Mouse (Mus musculus) natural killer cell, adult 2 months (primary cell): ENCODE results near the gene Pik3ip1.
A peak's percentile ranks its signal among the peaks of the same experiment; 100 is the strongest.

ENCODE experiments used
- DNase-seq, 2 experiments: peaks; one replicate each; pipeline ENCODE4 v3.0.0; 2022; ENCODE audit warnings: low spot score in 2 of 2

The Pik3ip1 gene

DNA sequence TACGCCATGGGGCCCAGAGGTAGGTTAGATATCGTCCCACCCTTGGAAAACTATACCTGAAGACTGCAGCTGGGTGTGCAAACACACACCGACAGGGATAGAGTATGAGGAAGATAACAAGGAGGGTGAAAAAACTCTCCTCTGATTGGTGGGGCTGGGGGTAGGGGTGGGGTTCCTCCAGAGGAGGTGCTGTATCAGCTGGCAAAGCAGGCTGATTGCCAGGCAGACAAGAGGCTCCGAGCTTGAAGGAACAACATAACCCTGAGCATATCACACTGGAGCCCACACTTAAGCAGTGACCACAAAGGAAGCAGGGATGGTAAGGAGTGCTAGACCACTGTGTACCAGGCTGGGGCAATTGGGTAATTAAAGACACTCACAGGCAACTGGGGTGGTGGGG is 49.2 kb downstream of the Pik3ip1 start:
- no peak for DNase-seq

DNA sequence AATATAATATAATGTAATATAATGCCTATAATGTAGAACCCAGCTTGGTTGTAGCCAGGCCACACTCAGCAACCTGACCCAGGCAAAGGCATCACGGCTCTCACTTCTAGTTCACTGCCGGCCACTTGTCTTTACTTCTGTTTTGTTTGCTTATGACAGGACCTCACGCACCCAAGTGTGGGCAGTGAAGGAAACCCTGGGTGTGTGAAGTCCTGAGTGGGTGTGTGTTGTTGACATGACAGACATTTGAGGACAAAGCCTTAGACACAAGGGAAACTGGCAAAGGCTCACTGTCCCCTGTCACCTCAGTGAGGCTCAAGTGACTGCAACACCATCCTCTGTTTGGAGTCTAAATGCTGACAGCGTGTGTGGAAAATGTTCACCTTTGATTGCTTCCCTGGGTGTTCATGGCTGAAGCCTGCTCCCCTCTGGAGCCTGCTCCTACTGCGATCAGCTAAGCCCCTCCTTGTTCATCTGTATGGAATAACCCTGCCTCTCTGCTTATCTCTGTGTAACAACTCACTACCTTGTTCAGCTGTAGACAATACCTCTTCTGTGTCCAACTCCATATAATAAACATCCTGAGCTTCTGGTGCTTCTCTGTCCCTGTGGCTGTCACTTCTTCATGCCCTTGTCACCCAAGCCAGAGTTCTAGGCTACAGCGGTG is 51.1 kb downstream of the Pik3ip1 start:
- DNase-seq: no peak

DNA sequence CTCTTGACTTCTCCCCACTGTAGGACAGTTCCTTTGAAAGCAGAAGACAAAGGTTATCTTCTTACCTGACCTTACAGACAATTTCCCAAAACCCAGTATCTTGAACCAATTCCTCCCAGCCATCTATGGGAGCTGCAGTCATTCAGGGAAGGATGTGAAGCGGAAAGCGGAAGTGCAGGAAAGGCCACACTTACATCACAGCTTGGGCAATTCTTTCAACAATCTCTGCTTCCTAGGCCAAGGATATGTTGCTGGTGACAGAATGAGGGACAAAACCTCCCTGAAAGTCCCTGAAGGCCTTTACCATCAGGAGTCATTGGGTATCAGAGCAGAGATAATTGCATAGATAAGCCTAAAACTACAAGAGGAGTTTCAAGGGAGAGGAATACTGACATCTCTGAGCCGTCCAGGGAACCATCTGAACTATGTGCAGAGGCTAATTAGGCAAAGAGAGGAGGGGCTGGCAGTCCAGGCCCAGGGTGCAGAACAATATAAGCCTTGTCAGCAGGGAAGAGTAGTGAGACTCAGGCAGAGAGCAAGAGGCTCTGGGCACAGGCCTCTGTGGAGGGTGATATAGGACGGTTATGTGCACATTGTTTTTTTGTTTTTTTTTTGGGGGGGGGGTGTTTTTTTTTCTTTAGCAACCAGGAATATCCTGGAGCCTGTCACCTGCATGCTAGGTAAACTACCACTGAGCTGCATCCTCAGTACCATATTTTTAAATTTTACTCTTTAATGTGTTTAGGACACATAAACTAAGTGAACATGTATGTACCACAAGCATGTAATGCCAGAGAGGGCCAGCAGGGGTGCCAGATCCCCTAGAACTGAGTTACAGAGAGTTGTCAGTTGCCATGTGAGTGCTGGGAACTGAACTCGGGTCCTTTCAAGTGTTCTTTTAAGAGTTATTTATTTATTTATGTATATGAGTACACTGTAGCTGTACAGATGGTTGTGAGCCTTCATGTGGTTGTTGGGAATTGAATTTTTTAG is 52.7 kb downstream of the Pik3ip1 start:
- peak in 1 of 2 experiments; percentile 16 for DNase-seq

DNA sequence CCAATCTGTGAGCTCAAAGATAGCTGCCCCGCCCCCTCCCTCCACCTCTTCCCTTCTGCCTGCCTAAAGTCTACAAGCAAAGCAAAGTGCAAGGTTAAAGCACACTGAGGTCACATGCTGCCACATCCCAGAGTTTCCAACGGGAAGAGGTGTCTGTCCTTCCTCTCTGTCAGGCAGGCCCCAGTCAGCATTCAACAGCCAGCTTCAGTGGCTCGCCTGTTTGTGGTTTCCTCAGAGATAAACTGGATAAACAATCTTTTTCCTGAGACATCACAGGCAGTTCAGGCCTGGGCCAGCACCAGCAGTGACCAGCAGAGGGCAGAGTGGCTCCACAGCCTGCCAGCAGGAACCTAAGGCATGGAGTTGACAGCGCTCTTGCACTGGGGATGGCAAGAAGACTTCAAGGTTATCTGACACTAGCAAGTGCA is 56.8 kb downstream of the Pik3ip1 start:
- peak; percentile 68 to 80 for DNase-seq

DNA sequence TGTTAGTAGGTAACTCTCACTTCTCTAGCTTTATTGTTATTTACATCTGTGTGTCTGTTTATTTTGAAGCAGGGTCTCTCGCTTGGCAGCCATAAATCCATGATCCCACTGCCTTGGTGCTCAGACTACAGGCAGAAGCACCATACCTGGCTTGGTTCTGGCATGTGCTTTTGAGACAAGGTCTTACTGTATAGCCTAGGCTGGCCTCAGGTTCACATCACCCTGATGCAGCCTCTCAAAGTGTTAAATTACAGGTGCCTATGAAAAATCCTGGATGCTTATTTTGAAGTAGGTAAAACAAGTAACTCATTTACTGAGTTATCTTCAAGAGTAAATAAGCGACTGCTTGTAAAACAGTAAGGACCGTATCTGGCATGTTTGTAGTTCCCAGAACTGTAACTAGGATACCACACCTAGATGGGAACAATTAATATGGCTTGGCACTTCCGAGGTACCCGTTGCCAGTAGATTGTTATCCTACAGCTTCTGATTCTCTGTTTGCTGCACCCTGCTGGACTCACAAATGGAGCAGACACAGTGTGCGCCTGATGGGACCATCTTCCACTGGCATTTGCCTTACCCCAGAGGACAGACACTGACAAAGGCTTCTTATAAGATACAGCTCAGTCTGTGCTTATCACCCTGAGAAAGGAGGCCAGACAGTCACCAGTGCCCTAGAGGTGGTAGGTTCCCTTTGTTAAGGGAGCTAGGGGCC is 57.4 kb downstream of the Pik3ip1 start:
- DNase-seq: no peak

DNA sequence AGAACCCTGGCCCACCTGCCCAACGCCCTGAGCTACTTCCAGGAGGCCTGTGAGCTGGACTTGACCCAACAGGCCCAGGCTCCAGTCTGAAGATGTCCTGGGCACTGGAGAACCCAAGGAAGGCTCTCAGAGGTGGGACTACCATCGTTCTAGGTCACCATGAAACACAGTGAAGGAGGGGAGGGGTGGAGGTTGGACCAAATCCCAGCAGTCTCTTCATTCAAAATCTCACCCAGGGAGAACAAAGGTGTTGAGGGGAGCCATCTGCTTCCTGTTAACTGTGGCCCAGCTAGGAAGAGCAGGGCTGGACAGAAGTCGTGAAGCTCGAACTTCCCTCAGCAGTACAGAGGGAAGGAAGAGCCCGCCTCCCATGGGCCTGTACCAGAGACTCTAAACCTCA is 59.8 kb downstream of the Pik3ip1 start:
- DNase-seq: no peak

DNA sequence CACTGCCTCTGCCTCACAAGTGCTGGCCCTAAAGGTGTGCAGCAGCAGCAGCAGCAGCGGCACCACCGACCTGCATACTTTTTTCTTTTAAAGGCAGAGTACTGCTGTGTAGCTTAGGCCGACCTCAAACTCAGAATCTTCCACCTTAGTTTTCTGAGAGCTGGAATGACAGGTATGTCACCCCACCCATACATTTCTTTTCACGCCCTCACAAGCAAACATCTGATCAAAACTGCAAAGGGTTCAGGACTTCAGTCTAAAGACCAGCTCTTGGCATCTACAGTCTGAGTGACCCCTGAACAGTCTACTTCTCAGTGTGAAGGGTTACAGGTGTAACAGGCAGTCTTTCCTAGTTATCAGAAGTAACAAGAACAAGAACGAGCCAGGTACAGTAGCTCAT is 60.6 kb downstream of the Pik3ip1 start:
- DNase-seq: no peak

DNA sequence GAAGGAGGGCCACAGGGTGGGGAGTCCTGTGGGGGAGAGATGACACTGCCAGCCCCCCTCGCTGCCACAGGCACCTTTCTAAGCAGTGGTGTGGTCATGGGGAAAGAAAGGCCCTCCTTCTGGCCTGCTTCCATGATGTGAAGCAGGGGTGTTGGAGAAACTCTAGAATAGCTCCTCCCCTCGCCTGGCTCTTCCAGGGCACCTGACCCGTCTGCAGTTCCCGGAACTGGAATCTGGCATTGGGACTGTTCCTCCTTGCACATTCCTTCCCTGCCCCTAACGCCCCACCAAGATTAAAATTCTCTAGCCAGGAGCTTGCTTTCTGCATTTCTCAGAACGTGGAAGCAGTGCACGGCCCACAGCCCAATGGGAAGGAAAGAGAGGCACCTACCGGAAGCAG is 62.3 kb downstream of the Pik3ip1 start:
- DNase-seq: no peak
